Mouse (Mus musculus): Measurements from ENCODE around the gene Strada.
A peak's percentile ranks its signal among the peaks of the same experiment; 100 is the strongest.
"Not testable (repeated sequence)": the region's sequence is repeated elsewhere in the genome, so short reads cannot be mapped to it uniquely, and the experiment has no call there.

Strada gene

GRCm38 (mm10) chr11:106154770-106155169 lies 47.2 kb downstream of the Strada start:
- no peak for DNase-seq

- no peak for DNase-seq
Measured at GRCm38 (mm10) chr11:106154091-106154490, 47.9 kb downstream of the Strada start.

GRCm38 (mm10) chr11:106152132-106152531 lies 49.8 kb downstream of the Strada start:
- DNase-seq, result no peak

GRCm38 (mm10) chr11:106151219-106151618 lies 50.7 kb downstream of the Strada start:
- DNase-seq, result no peak

GRCm38 (mm10) chr11:106134580-106135528 lies 67.1 kb downstream of the Strada start:
- DNase-seq, result peak; percentile 90 to 92

- DNase-seq, result no peak
Measured at GRCm38 (mm10) chr11:106132516-106132915, 69.5 kb downstream of the Strada start.

- no peak for DNase-seq
Measured at GRCm38 (mm10) chr11:106129477-106129876, 72.5 kb downstream of the Strada start.

GRCm38 (mm10) chr11:106126727-106127373 lies 75.1 kb downstream of the Strada start:
- not testable (repeated sequence) for DNase-seq

GRCm38 (mm10) chr11:106125827-106126226 lies 76.1 kb downstream of the Strada start:
- DNase-seq, result no peak

GRCm38 (mm10) chr11:106124784-106125183 lies 77.2 kb downstream of the Strada start:
- DNase-seq, result no peak

GRCm38 (mm10) chr11:106122736-106123135 lies 79.2 kb downstream of the Strada start:
- peak; percentile 57 to 59 for DNase-seq

- no peak for DNase-seq
Measured at GRCm38 (mm10) chr11:106122221-106122620, 79.7 kb downstream of the Strada start.
